ENCODE assay signal across 16 mouse cellular contexts in genomic region chr5:125480434-125481231, GRCm38 (mm10). TPM values are rescaled to one million over a fixed set of nuclear protein-coding genes. Genes with fewer than 3 reads are reported as not detected.
"Had no signal": no experiment of that assay in that cellular context is flagged by ENCODE, and none has a peak within 500 bp of the region (broad histone marks: within the 10 kb centered on the region; RNA-seq: fewer than 3 reads in every experiment).

No protein-coding gene starts in this region.

- H3K27me3 ChIP-seq: liver, embryonic 12.5 days; lung, embryonic 15.5 days; megakaryocyte, embryonic 14.5 days; midbrain, embryonic 15.5 days; neural tube, embryonic 13.5 days had no signal

- H3K27ac ChIP-seq: left cerebral cortex, adult 2 months; limb, embryonic 10.5 days; liver, embryonic 12.5 days; lung, embryonic 15.5 days; macrophage; midbrain, embryonic 15.5 days; neural tube, embryonic 13.5 days had no signal

- H3K4me3 ChIP-seq: left cerebral cortex, adult 2 months; limb, embryonic 10.5 days; liver, embryonic 12.5 days; lung, embryonic 15.5 days; megakaryocyte, embryonic 14.5 days; midbrain, embryonic 15.5 days; neural tube, embryonic 13.5 days had no signal

- H3K4me2 ChIP-seq: liver, embryonic 12.5 days; lung, embryonic 15.5 days; midbrain, embryonic 11.5 days; midbrain, embryonic 15.5 days; neural tube, embryonic 13.5 days had no signal

- H3K9me3 ChIP-seq: limb, embryonic 10.5 days; liver, embryonic 12.5 days; lung, embryonic 15.5 days; megakaryocyte, embryonic 14.5 days; midbrain, embryonic 15.5 days; neural tube, embryonic 13.5 days had no signal

- ATAC-seq: liver, embryonic 12.5 days; midbrain, embryonic 15.5 days had no signal

- H3K9ac ChIP-seq: liver, embryonic 12.5 days; lung, embryonic 15.5 days; midbrain, embryonic 15.5 days; neural tube, embryonic 13.5 days had no signal

- DNase-seq: kidney, adult 18-20 months; kidney, postnatal 25 days; lung, postnatal 14 days; right cerebral cortex, postnatal 4 days; spleen, adult 18-20 months; thymus, postnatal 14 days had no signal

RNA-seq across cellular contexts. Expression of gene Tmem132b, which starts 50.9 kb away (rescaled TPM):
- polyA plus RNA-seq: liver, embryonic 16.5 days; macrophage had no signal
